Mouse (Mus musculus) heart, embryonic 14.5 days (tissue): ENCODE measurements around the gene Rasgrp4. TPM values are rescaled to one million over a fixed set of nuclear protein-coding genes. Genes with fewer than 3 reads are reported as not detected.
"Not testable (repeated sequence)": the region's sequence is repeated elsewhere in the genome, so short reads cannot be mapped to it uniquely, and the experiment has no call there.

Source experiments
- ATAC-seq: fragments of 200-750 bp; cut with Nextera tagmentation; 2 replicates; pipeline ENCODE4 v1.8.0; 2017; ENCODE audit warnings: low read depth, moderate TSS enrichment; ENCODE audit not compliant: insufficient number of reproducible peaks, insufficient read depth, low FRiP score
- H3K27ac ChIP-seq, 2 experiments: fragments of 200-500 bp in 1 of 2; fragments of 300-500 bp in 1 of 2; sonication (generic) in 1 of 2; replicated peaks in 1 of 2; 2 replicates each; pipeline ENCODE4 v1.5.1; 2012 to 2014; ENCODE audit warnings: low read depth in 2 of 2, low read length in 2 of 2, control low read depth in 1 of 2, mild to moderate bottlenecking in 1 of 2, mixed read lengths in 1 of 2; ENCODE audit not compliant: control insufficient read depth in 1 of 2, insufficient read depth in 1 of 2
- H3K27me3 ChIP-seq: fragments of 300-500 bp; sonication (generic); 2 replicates; pipeline ENCODE4 v1.6.1; 2014; ENCODE audit warnings: mild to moderate bottlenecking, low read length, control low read depth; ENCODE audit not compliant: control insufficient read depth, insufficient read depth
- H3K36me3 ChIP-seq: fragments of 300-500 bp; sonication (generic); 2 replicates; pipeline ENCODE4 v1.6.1; 2014; ENCODE audit warnings: mild to moderate bottlenecking, control low read depth, low read length, mixed read lengths; ENCODE audit not compliant: control insufficient read depth, insufficient read depth
- H3K4me1 ChIP-seq, 2 experiments: fragments of 200-500 bp in 1 of 2; fragments of 300-500 bp in 1 of 2; sonication (generic) in 1 of 2; 2 replicates each; pipeline ENCODE4 v1.6.1; 2012 to 2014; ENCODE audit warnings: low read length in 2 of 2, control low read depth in 1 of 2, mixed read lengths in 1 of 2; ENCODE audit not compliant: control insufficient read depth in 2 of 2, insufficient read depth in 2 of 2
- H3K4me2 ChIP-seq: fragments of 300-500 bp; sonication (generic); 2 replicates; pipeline ENCODE4 v1.6.1; 2014; ENCODE audit warnings: mild to moderate bottlenecking, low read length
- H3K4me3 ChIP-seq, 2 experiments: fragments of 200-500 bp in 1 of 2; fragments of 300-500 bp in 1 of 2; sonication (generic) in 1 of 2; 2 replicates each; pipeline ENCODE4 v1.5.1; 2012 to 2014; ENCODE audit warnings: low read length in 2 of 2, mild to moderate bottlenecking in 2 of 2, control low read depth in 1 of 2, low read depth in 1 of 2, moderate library complexity in 1 of 2; ENCODE audit not compliant: control insufficient read depth in 1 of 2, insufficient read depth in 1 of 2
- H3K9ac ChIP-seq: fragments of 300-500 bp; sonication (generic); 2 replicates; pipeline ENCODE4 v1.6.1; 2014; ENCODE audit warnings: mild to moderate bottlenecking, low read length
- H3K9me3 ChIP-seq: fragments of 300-500 bp; sonication (generic); 2 replicates; pipeline ENCODE4 v1.6.1; 2016; ENCODE audit warnings: low read length, control low read depth; ENCODE audit not compliant: control insufficient read depth
- WGBS: fragments of 180-500 bp; shearing (Covaris S2); extraction: QIAGEN DNeasy Blood & Tissue Kit; methylation state at CpG from one replicate; pipeline ENCODE4 v1.1.7; 2014; 5-methylcytosine and 5-hydroxymethylcytosine counted together
- polyA plus RNA-seq: library from polyadenylated mRNA; unstranded; fragments of >200 nt; fragmentation: Nextera tagmentation; extraction: Ambion mirVana; gene quantifications from 2 replicates; pipeline ENCODE4 v1.2.1, GENCODE M21; 2014

Gene Rasgrp4
- polyA plus RNA-seq, 1 experiment from 2014 or later, result 0.43 TPM

DNA sequence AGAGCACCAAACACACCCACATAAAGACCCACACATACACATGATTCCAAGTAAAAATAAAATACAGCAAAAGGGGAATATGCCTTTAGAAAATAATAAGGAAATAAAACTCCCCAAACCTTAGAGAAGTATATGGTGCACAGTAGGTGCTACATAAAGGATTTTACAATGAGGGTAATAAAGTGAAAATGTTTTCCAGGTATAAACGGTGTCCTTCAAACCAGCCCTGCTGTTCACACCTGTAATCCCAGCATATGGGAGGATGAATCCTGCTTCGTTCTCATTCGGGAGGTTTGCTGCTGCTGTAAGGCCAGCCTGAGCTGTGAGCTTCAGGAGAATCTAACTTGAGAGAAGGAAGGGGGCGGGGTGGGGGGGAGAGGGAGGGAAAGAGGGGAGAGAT, 421 bp upstream of the Rasgrp4 start:
- H3K9ac ChIP-seq, result no peak overlapping the region
- WGBS, result 3% methylated on average over 4 of the region's 4 CpGs
- no peak overlapping the region for H3K4me3 ChIP-seq

DNA sequence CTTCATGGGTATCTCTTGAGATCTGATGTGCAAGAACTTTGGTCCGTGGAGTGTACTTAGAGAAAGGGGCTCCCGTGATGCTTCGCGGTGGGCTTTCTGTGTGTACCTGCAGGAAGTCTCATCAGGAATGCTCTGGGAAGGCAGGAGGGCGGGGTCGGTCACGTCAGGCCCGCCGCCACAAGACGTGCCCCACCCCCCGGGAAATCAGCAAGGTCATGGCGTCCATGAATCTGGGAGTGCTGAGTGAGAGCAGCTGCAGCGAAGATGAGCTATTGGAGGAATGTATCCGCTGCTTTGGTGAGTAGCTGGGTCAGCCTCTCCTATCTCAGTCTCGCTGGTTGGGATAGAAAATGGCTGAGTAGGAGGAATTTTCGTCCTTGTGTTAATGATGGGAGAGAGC, 2.8 kb downstream of the Rasgrp4 start:
- H3K4me2 ChIP-seq, result 0 out of 2 replicates have a peak overlapping the region, but pooled peaks have one; percentile 11
- no peaks in the 10 kb centered on the region for H3K36me3 ChIP-seq
- H3K4me1 ChIP-seq, result peaks cover 0 to 3% of the 10 kb centered on the region in 2 experiments; a peak in 1 of 4 replicates
- no peak overlapping the region for H3K27ac ChIP-seq
- WGBS, result 25% methylated on average over 16 of the region's 16 CpGs
- H3K4me3 ChIP-seq, result no peak overlapping the region
- H3K9me3 ChIP-seq, result no peaks in the 10 kb centered on the region
- H3K27me3 ChIP-seq, result peaks cover 24% of the 10 kb centered on the region
- no peak for ATAC-seq
- no peak overlapping the region for H3K9ac ChIP-seq

More for the DNA sequence above, 421 bp upstream of the Rasgrp4 start:
- Histone ChIP-seq H3K27ac (no peak overlapping the region), H3K4me1 (peaks cover 0 to 3% of the 10 kb centered on the region in 2 experiments; a peak in 1 of 4 replicates), H3K9me3 (no peaks in the 10 kb centered on the region), H3K27me3 (peaks cover 24% of the 10 kb centered on the region), H3K4me2 (peak overlapping the region; percentile 40), H3K36me3 (no peaks in the 10 kb centered on the region)
- no peak for ATAC-seq

- H3K9me3 ChIP-seq, ATAC-seq, H3K4me3 ChIP-seq, H3K36me3 ChIP-seq, H3K9ac ChIP-seq, H3K4me1 ChIP-seq, H3K27ac ChIP-seq, H3K4me2 ChIP-seq: not testable (repeated sequence)
- 88% methylated on average over 3 of the region's 4 CpGs for WGBS
- peaks cover 24% of the 10 kb centered on the region for H3K27me3 ChIP-seq
Observed at GRCm38 (mm10) chr7:29139237-29139636, 4.6 kb downstream of the Rasgrp4 start.

- 82% methylated on average over 8 of the region's 8 CpGs for WGBS
- no peaks in the 10 kb centered on the region for H3K9me3 ChIP-seq
- no peak overlapping the region for H3K9ac ChIP-seq
- H3K4me2 ChIP-seq, result no peak overlapping the region
- H3K27me3 ChIP-seq, result peaks cover 6% of the 10 kb centered on the region
- no peaks in the 10 kb centered on the region for H3K36me3 ChIP-seq
- no peak overlapping the region for H3K27ac ChIP-seq
- peaks cover 0 to 3% of the 10 kb centered on the region in 2 experiments; a peak in 1 of 4 replicates for H3K4me1 ChIP-seq
- no peak for ATAC-seq
- H3K4me3 ChIP-seq, result no peak overlapping the region
Observed at GRCm38 (mm10) chr7:29141416-29141815, 6.8 kb downstream of the Rasgrp4 start.

- Histone ChIP-seq H3K4me2 (no peak overlapping the region), H3K27ac (no peak overlapping the region), H3K36me3 (no peaks in the 10 kb centered on the region), H3K9ac (no peak overlapping the region), H3K4me1 (no peaks in the 10 kb centered on the region), H3K4me3 (no peak overlapping the region), H3K9me3 (no peaks in the 10 kb centered on the region), H3K27me3 (no peaks in the 10 kb centered on the region)
- WGBS, result 85% methylated on average over 4 of the region's 4 CpGs
- no peak for ATAC-seq
Observed at GRCm38 (mm10) chr7:29144006-29144405, 9.4 kb downstream of the Rasgrp4 start.

DNA sequence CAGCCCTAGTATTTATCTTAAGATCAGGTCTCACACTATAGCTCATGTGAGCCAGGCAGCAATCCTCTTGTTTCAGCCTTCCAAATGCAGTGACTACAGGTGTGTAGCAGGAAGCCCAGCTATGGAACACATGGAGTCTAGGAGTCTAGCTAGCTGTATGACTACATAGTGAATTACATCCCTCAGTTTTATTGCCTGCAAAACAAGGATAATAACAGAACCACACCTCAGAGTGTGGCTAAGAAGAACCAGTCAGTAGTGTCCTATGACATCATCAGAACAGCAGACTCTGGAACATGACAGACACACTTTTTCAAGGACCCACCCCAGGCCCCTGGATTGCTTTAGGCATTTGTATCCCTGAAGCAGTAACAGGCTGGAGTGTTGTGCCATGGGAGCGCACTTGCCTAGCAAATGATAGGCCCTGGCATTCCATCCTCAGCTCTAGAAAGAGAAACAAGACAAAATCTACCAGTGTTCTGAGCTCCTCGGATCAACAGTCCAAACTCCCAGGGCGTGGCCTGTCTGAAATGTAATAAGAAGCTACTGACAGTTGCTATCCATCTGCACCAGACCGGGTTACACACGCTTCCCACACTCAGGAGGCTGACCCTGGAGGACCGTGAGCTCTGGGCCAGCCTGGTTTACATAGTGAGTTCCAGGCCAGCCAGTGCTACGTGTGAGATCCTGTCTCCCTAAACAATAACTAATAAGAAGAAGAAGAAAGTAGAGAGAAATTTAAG, 12.1 kb downstream of the Rasgrp4 start:
- no peak overlapping the region for H3K9ac ChIP-seq
- no peak overlapping the region for H3K4me3 ChIP-seq
- no peaks in the 10 kb centered on the region for H3K9me3 ChIP-seq
- no peaks in the 10 kb centered on the region for H3K4me1 ChIP-seq
- no peak overlapping the region for H3K4me2 ChIP-seq
- ATAC-seq, result no peak
- no peaks in the 10 kb centered on the region for H3K36me3 ChIP-seq
- no peak overlapping the region for H3K27ac ChIP-seq
- WGBS, result 80% methylated on average over 7 of the region's 7 CpGs
- H3K27me3 ChIP-seq, result no peaks in the 10 kb centered on the region

DNA sequence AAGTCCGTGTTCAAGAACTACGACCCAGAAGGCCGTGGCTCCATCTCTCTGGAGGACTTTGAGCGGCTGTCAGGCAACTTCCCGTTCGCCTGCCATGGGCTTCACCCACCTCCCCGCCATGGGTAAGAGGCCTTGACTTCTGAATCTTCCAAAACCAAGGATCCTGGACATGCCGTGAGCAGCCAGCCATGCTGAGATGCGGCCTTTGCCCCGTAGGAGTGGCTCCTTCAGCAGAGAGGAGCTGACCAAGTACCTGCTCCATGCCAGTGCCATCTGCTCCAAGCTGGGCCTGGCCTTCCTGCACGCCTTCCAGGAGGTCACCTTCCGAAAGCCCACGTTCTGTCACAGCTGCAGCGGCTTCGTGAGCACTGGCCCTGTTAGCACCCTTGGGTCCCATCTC, 14.1 kb downstream of the Rasgrp4 start:
- Histone ChIP-seq H3K36me3 (no peaks in the 10 kb centered on the region), H3K4me2 (no peak overlapping the region), H3K27me3 (no peaks in the 10 kb centered on the region), H3K27ac (no peak overlapping the region), H3K9ac (no peak overlapping the region), H3K4me1 (no peaks in the 10 kb centered on the region), H3K4me3 (no peak overlapping the region), H3K9me3 (peaks cover under 1% of the 10 kb centered on the region; the same call in 1 of the 2 replicates)
- ATAC-seq, result no peak
- WGBS, result 85% methylated on average over 15 of the region's 15 CpGs

- H3K4me1 ChIP-seq, result peaks cover 4 to 6% of the 10 kb centered on the region in 2 experiments; a peak in 2 of 4 replicates
- no peaks in the 10 kb centered on the region for H3K27me3 ChIP-seq
- no peaks in the 10 kb centered on the region for H3K36me3 ChIP-seq
- peaks cover 6% of the 10 kb centered on the region; the same call in 1 of the 2 replicates for H3K9me3 ChIP-seq
- WGBS, result 55% methylated on average over 10 of the region's 10 CpGs
- no peak overlapping the region for H3K4me2 ChIP-seq
- H3K27ac ChIP-seq, result no peak overlapping the region
- H3K4me3 ChIP-seq, result no peak overlapping the region
- ATAC-seq, result no peak
- H3K9ac ChIP-seq, result no peak overlapping the region
Observed at GRCm38 (mm10) chr7:29151486-29151885, 16.8 kb downstream of the Rasgrp4 start.
